Mouse (Mus musculus) E14TG2a.4 (cell line): Measurements from ENCODE around the gene Cela1.

Experiments
- CTCF ChIP-seq: conservative IDR thresholded peaks from 2 replicates; pipeline ENCODE4 v1.5.1; 2014; ENCODE audit warnings: low read length
- NANOG ChIP-seq: IDR thresholded peaks from 2 replicates; pipeline ENCODE4 v1.6.1; 2014; ENCODE audit warnings: borderline replicate concordance, low read length, mixed read lengths

DNA sequence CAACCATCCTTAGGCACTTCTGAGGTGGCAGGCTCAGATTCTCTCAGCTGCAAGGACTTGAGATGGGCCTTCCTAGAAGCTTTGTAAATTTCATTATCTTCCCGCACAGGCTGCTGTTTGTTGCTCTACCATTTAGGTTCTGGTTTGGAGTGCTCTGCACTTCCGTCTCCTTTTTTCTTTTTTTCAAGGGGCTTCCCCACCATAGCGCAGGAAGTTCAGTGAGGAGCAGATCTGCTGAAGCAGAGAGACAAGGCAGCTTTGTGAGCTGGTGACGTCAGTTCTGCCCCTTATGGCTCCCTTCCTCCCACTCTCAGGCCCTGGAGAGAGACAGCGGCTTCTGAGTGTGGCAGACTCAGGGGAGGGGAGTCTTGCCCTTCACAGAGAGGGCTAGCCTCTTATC lies 44.9 kb upstream of the Cela1 start:
- TF ChIP-seq CTCF (no peak), NANOG (no peak)
